Mouse (Mus musculus) midbrain, embryonic 16.5 days (tissue): ENCODE results near the gene Mif. TPM values are rescaled to one million over a fixed set of nuclear protein-coding genes. Genes with fewer than 3 reads are reported as not detected.
"Not testable (repeated sequence)": the region's sequence is repeated elsewhere in the genome, so short reads cannot be mapped to it uniquely, and the experiment has no call there.

Source experiments
- ATAC-seq: fragments of 200-750 bp; cut with Nextera tagmentation; 2 replicates; pipeline ENCODE4 v1.8.0; 2017; ENCODE audit warnings: moderate TSS enrichment
- H3K27ac ChIP-seq: fragments of 300-500 bp; sonication (generic); 2 replicates; pipeline ENCODE4 v1.5.1; 2014; ENCODE audit warnings: mild to moderate bottlenecking, low read length, mixed read lengths
- H3K27me3 ChIP-seq: fragments of 300-500 bp; sonication (generic); 2 replicates; pipeline ENCODE4 v1.6.1; 2014; ENCODE audit warnings: low read depth, low read length, mixed read lengths; ENCODE audit not compliant: control insufficient read depth, insufficient read depth
- H3K36me3 ChIP-seq: fragments of 300-500 bp; sonication (generic); 2 replicates; pipeline ENCODE4 v1.6.1; 2014; ENCODE audit warnings: mild to moderate bottlenecking, low read length, moderate library complexity, mixed read lengths; ENCODE audit not compliant: control insufficient read depth, insufficient read depth
- H3K4me1 ChIP-seq: fragments of 300-500 bp; sonication (generic); 2 replicates; pipeline ENCODE4 v1.6.1; 2014; ENCODE audit warnings: mild to moderate bottlenecking, low read length, mixed read lengths; ENCODE audit not compliant: control insufficient read depth, insufficient read depth
- H3K4me2 ChIP-seq: fragments of 300-500 bp; sonication (generic); 2 replicates; pipeline ENCODE4 v1.6.1; 2014; ENCODE audit warnings: mild to moderate bottlenecking, low read length, mixed read lengths
- H3K4me3 ChIP-seq: fragments of 300-500 bp; sonication (generic); 2 replicates; pipeline ENCODE4 v1.5.1; 2014; ENCODE audit warnings: low read depth, mild to moderate bottlenecking, low read length, moderate library complexity, mixed read lengths
- H3K9ac ChIP-seq: fragments of 300-500 bp; sonication (generic); 2 replicates; pipeline ENCODE4 v1.6.1; 2014; ENCODE audit warnings: low read depth, low read length, mixed read lengths
- H3K9me3 ChIP-seq: fragments of 300-500 bp; sonication (generic); replicated peaks from 2 replicates; pipeline ENCODE4 v1.6.1; 2014; ENCODE audit warnings: mild to moderate bottlenecking, low read length, mixed read lengths; ENCODE audit not compliant: control insufficient read depth, poor library complexity, severe bottlenecking
- WGBS: fragments of 180-500 bp; shearing (Covaris S2); extraction: QIAGEN DNeasy Blood & Tissue Kit; methylation state at CpG from one replicate; pipeline ENCODE4 v1.1.7; 2014; 5-methylcytosine and 5-hydroxymethylcytosine counted together
- polyA plus RNA-seq: library from polyadenylated mRNA; unstranded; fragments of >200 nt; fragmentation: Nextera tagmentation; extraction: Ambion mirVana; gene quantifications from 2 replicates; pipeline ENCODE4 v1.2.1, GENCODE M21; 2015

The Mif gene
- polyA plus RNA-seq, 1 experiment from 2014 or later = 1,460 TPM

- no peaks in the 10 kb centered on the region for H3K36me3 ChIP-seq
- WGBS = 3% methylated on average over 6 of the region's 6 CpGs
Observed at GRCm38 (mm10) chr10:75851076-75851475, 9.0 kb downstream of the Mif start.

GRCm38 (mm10) chr10:75848382-75848781 lies 11.7 kb downstream of the Mif start:
- Histone ChIP-seq H3K27ac (no peak overlapping the region), H3K36me3 (no peaks in the 10 kb centered on the region), H3K9ac (no peak overlapping the region), H3K9me3 (no peaks in the 10 kb centered on the region), H3K27me3 (no peaks in the 10 kb centered on the region), H3K4me2 (no peak overlapping the region), H3K4me1 (peaks cover 5% of the 10 kb centered on the region; the same call in 1 of the 2 replicates), H3K4me3 (no peak overlapping the region)
- 23% methylated on average over 3 of the region's 3 CpGs for WGBS
- ATAC-seq = no peak

More at GRCm38 (mm10) chr10:75851076-75851475, 9.0 kb downstream of the Mif start:
- peaks cover 5% of the 10 kb centered on the region; the same call in 1 of the 2 replicates for H3K4me1 ChIP-seq
- no peaks in the 10 kb centered on the region for H3K27me3 ChIP-seq
- H3K4me2 ChIP-seq = no peak overlapping the region
- H3K27ac ChIP-seq = no peak overlapping the region
- no peak for ATAC-seq
- no peaks in the 10 kb centered on the region for H3K9me3 ChIP-seq
- no peak overlapping the region for H3K4me3 ChIP-seq
- H3K9ac ChIP-seq = no peak overlapping the region

DNA sequence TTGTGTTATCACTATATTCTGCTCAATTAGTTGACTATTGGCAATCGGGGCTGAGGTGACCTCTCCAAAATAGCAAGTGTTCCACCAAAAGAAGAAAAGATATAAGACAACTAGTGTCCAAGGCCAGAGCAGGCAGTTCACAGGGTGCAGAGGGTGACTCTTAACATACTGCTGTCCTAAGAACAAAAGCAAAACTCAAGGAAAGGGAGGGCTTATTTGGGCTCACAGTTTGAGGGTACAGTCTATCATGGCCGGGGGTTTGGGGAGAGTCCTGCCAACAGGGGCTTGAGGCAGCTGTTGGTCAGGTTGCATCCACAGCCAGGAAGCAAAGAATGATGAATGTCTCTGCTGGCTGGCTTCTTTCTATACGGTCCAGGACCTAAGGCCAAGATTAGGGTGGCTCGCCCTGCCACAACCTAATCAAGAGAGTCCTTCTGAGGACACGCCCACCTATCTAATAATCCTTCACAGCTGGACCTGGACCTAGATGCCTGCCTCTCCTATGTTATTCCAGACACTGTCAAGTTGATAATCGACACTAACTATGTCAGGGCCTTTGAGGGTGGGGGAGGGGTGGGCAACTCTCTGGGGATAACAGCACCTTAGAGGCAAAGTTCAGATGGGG lies 14.6 kb downstream of the Mif start:
- no peaks in the 10 kb centered on the region for H3K4me1 ChIP-seq
- 81% methylated on average over 6 of the region's 6 CpGs for WGBS
- no peaks in the 10 kb centered on the region for H3K36me3 ChIP-seq

GRCm38 (mm10) chr10:75844800-75845199 lies 15.2 kb downstream of the Mif start:
- 34% methylated on average over 1 of the region's 1 CpGs for WGBS
- no peak overlapping the region for H3K4me2 ChIP-seq
- no peaks in the 10 kb centered on the region for H3K4me1 ChIP-seq
- no peaks in the 10 kb centered on the region for H3K9me3 ChIP-seq
- no peaks in the 10 kb centered on the region for H3K36me3 ChIP-seq
- H3K4me3 ChIP-seq = no peak overlapping the region
- H3K27me3 ChIP-seq = no peaks in the 10 kb centered on the region; the same call in 1 of the 2 replicates
- no peak for ATAC-seq
- H3K9ac ChIP-seq = no peak overlapping the region
- no peak overlapping the region for H3K27ac ChIP-seq

More for the DNA sequence above, 14.6 kb downstream of the Mif start:
- H3K9me3 ChIP-seq = no peaks in the 10 kb centered on the region
- ATAC-seq = no peak
- H3K4me2 ChIP-seq = no peak overlapping the region
- H3K27ac ChIP-seq = no peak overlapping the region
- H3K9ac ChIP-seq = no peak overlapping the region
- no peaks in the 10 kb centered on the region; the same call in 1 of the 2 replicates for H3K27me3 ChIP-seq
- no peak overlapping the region for H3K4me3 ChIP-seq

DNA sequence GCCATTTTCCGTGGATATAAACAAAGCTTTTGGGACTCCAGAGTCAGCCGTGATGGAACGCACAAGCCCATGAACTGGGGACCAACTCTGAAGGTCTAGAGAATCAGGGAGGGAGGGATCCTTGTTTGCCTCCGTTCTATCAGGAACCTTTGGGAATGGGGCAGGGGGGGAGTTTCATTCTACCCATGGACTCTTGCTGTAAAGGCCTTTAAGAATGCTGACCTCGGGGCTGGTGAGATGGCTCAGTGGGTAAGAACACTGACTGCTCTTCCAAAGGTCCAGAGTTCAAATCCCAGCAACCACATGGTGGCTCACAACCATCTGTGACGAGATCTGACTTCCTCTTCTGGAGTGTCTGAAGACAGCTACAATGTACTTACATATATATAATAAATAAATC lies 16.1 kb downstream of the Mif start:
- not testable (repeated sequence) for H3K9me3 ChIP-seq, H3K4me3 ChIP-seq, H3K27me3 ChIP-seq, H3K27ac ChIP-seq, H3K4me2 ChIP-seq, H3K36me3 ChIP-seq, H3K9ac ChIP-seq, ATAC-seq, H3K4me1 ChIP-seq
- WGBS = 83% methylated on average over 6 of the region's 6 CpGs

DNA sequence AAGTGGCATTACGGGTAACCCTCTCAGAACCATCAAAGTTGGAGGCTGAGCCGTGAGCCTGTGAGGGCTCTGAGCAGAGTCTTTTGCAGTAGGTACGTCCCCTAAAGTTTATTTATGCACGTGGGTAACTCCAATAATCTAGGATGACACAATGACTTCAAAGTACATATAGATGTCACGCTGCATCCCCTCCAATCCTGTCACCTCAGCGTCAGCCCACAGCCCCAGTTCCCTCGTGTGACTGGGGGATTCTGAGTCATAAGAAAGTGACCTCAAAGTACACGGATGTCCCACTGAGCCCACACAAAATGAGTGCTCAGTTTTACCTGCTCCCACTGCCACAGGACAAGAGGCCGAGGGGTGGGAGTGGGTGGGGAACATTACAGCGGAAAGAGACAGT lies 20.9 kb downstream of the Mif start:
- WGBS = 80% methylated on average over 10 of the region's 10 CpGs
- Histone ChIP-seq H3K4me3 (no peak overlapping the region), H3K9ac (no peak overlapping the region), H3K27me3 (peaks cover 6% of the 10 kb centered on the region; the same call in 1 of the 2 replicates), H3K9me3 (no peaks in the 10 kb centered on the region), H3K4me2 (no peak overlapping the region), H3K4me1 (peaks cover 17% of the 10 kb centered on the region), H3K27ac (no peak overlapping the region), H3K36me3 (no peaks in the 10 kb centered on the region)
- ATAC-seq = no peak

DNA sequence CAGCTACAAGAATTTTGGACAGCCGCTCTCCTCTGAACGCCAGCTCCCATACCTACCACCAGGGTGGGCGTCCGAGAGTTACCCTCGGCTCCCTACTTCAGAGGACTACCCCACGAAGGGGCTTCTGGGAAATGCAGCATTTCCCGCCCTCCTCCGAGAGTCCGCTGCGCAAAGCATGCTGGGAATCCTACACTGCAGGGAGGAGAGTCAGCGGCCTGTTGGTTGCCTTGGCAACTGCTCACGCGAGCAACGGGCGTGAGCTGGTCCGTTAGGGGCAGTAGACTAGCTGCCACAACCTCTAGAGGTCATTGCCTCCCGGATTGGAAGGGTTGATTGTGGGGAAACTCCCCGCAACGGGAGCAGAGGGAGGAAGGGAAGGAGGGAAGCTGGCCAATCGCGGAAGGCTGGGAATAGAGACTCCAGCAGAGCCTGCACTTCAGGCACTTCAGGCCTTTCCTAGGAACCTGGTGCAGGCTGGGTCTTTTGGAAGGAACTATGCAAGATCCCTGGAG lies 22.7 kb downstream of the Mif start, which contains the start of gene Gstt2:
Gstt2 (minus strand) TSS at position 177 of the 512 bp plus-strand sequence.
- H3K36me3 ChIP-seq = no peaks in the 10 kb centered on the region
- peaks cover 17% of the 10 kb centered on the region for H3K4me1 ChIP-seq
- peak within 1 kb of the TSS; percentile 84 for H3K27ac ChIP-seq
- no peaks in the 10 kb centered on the region for H3K9me3 ChIP-seq
- H3K4me3 ChIP-seq = peak within 1 kb of the TSS; percentile 49
- peak within 1 kb of the TSS; percentile 63 for H3K4me2 ChIP-seq
- WGBS = under 1% methylated on average over 21 of the region's 21 CpGs
- H3K9ac ChIP-seq = peak within 1 kb of the TSS; percentile 64
- ATAC-seq = peak; percentile 89
- H3K27me3 ChIP-seq = peaks cover 10% of the 10 kb centered on the region

DNA sequence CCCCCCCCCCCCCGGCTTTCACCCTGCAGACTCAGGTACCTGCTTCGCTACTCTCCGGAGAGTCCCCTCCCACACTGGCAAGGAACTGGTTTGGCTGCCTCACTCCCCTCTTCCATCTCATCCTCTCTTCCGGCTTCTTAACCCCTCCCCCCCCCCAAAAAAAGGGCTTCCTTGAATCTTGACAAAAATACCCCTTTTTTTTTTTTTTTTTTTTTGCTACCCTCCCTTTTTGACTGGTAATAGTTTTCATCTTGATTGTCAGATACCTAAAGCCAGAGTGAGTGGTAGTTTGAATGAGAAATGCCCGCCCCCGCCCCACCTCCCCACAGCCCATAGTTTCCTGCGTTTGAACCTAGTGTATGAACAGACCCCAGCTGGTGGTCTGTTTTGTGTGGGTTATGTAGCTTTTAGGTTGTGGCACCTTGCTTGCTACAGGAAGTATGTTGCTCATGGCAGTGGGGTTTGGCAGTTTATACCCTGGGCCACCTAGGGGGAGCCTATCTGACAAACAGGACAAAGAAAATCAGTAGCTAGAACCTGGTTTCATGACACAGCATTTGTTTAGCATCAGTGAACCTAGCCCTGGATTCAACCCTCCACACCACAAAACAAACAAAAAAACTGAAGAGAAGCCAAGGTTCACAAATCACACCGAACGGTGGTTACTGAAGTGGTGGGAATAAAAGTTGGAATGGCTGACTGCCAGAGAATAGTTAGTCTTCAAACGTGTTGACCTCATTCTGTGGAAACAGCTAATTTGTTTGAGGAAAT lies 24.1 kb downstream of the Mif start:
- Histone ChIP-seq H3K27me3 (peaks cover 10% of the 10 kb centered on the region), H3K36me3 (no peaks in the 10 kb centered on the region), H3K4me3 (peak overlapping the region; percentile 22; the same call in 1 of the 2 replicates), H3K4me2 (peak overlapping the region; percentile 62), H3K9me3 (no peaks in the 10 kb centered on the region), H3K4me1 (peaks cover 17% of the 10 kb centered on the region), H3K27ac (no peak overlapping the region), H3K9ac (no peak overlapping the region)
- ATAC-seq = no peak
- WGBS = 19% methylated on average over 9 of the region's 10 CpGs

GRCm38 (mm10) chr10:75835307-75835706 lies 24.7 kb downstream of the Mif start:
- Histone ChIP-seq H3K4me3 (peak overlapping the region; percentile 22), H3K27ac (no peak overlapping the region), H3K4me2 (peak overlapping the region; percentile 62), H3K4me1 (peaks cover 17% of the 10 kb centered on the region), H3K9ac (peak overlapping the region; percentile 44; the same call in 1 of the 2 replicates), H3K9me3 (no peaks in the 10 kb centered on the region), H3K27me3 (peaks cover 10% of the 10 kb centered on the region), H3K36me3 (no peaks in the 10 kb centered on the region)
- 2% methylated on average over 10 of the region's 10 CpGs for WGBS
- no peak for ATAC-seq
